8 mouse cellular contexts compared by ENCODE assay signal in the genomic region with DNA sequence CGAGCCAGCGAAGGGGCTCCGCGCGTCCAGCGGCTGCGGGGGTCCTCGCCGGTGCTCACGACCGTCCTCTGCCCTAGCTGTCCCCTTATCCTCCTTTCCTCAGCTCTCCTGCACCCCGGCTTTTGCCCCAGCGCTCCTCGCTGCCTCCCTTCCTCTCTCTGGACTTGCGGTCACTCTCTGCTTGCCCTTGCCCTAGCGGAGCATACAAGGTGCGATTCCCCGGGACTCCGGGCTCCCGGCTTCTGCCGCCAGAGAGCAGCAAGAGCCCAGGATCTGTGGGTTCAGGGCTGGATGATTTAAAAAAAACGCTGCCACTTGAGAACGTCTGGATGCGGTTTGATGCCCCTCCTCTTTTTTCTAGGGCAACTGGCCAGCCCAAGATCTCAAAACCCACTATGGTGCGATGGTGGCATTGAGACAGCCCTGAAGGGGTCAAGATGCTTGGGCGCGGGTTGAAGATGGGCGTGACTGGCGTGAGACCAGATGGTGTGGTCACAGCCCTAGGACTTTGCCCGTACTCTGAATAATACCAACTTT. TPM values are rescaled to one million over a fixed set of nuclear protein-coding genes. Genes with fewer than 3 reads are reported as not detected.
DNase-seq lines count a peak whose midpoint lies in the region; ATAC-seq lines count a peak whose summit lies in the region.

No protein-coding gene starts in this region.

- peaks cover 84% of the 10 kb centered on the region for H3K27me3 ChIP-seq in hindbrain, embryonic 13.5 days

- peak; percentile 64 for ATAC-seq in common myeloid progenitor, adult 5-6 weeks (replicated peaks; ENCODE audit: low read depth, poor library complexity, severe bottlenecking)
- ATAC-seq in hindbrain, embryonic 13.5 days (ENCODE audit: low FRiP score), result peak; percentile 63
- ATAC-seq in monocyte, adult 5-6 weeks (replicated peaks; ENCODE audit: insufficient number of reproducible peaks, low FRiP score, low TSS enrichment, poor library complexity, severe bottlenecking), result no peak

- peak overlapping the region; percentile 78 for H3K4me2 ChIP-seq in hindbrain, embryonic 13.5 days

- no peaks in the 10 kb centered on the region for H3K36me3 ChIP-seq in hindbrain, embryonic 13.5 days

- H3K4me3 ChIP-seq in hindbrain, embryonic 13.5 days, result peak overlapping the region; percentile 52

- peak; percentile 79 for DNase-seq in ZHBTc4 (ENCODE audit: low read depth, low spot score)
- DNase-seq in gastrocnemius, adult 18-20 months (ENCODE audit: low spot score), result peak; percentile 72
- peak; percentile 70 to 78 for DNase-seq in left cerebral cortex, adult 18-20 months (ENCODE audit: low spot score in 2 of 2)
- DNase-seq in lung, postnatal 14 days, result peak; percentile 60
- peak; percentile 76 to 82 for DNase-seq in right cerebral cortex, postnatal 10 days (ENCODE audit: low spot score in 2 of 2)

- WGBS in hindbrain, embryonic 13.5 days, result 1% methylated on average over 30 of the region's 30 CpGs

- H3K4me1 ChIP-seq in hindbrain, embryonic 13.5 days (replicated peaks), result peaks cover 19% of the 10 kb centered on the region

- H3K9ac ChIP-seq in hindbrain, embryonic 13.5 days, result peak overlapping the region; percentile 66

- H3K27ac ChIP-seq in hindbrain, embryonic 13.5 days, result no peak overlapping the region

- no peaks in the 10 kb centered on the region for H3K9me3 ChIP-seq in hindbrain, embryonic 13.5 days

RNA-seq across cellular contexts. Expression of gene Adra1d, which starts 0.6 kb away (rescaled TPM):
- not detected in 2 replicates for total RNA-seq in common myeloid progenitor, adult 5-6 weeks (2017)
- total RNA-seq in gastrocnemius, adult 18-20 months (2021), result under 1 TPM; 0.50 to 0.88 TPM
- polyA plus RNA-seq in hindbrain, embryonic 13.5 days (2015; fragmentation: Nextera tagmentation; extraction: Ambion mirVana), result 0.10 and 0.25 TPM in 2 replicates
- 10 to 100 TPM; 54.2 to 58.7 TPM for total RNA-seq in left cerebral cortex, adult 18-20 months (2021)
- not detected in 3 replicates for total RNA-seq in monocyte, adult 5-6 weeks (2017)

Comparison
In these comparisons a context has a peak if more than half of its experiments do, and no peak if none do; other contexts are left out.
1. RNA of gene Adra1d, which starts 0.6 kb away (total RNA-seq): 54.2 to 58.7 TPM in left cerebral cortex, adult 18-20 months; 0.50 to 0.88 TPM in gastrocnemius, adult 18-20 months, not detected in common myeloid progenitor, adult 5-6 weeks and not detected in monocyte, adult 5-6 weeks; every median in the first group is over 10 times any median in the second.
2. Peak in every context shown above with its lines, with median percentiles within 50 percentile points of each other: DNase-seq.